Mouse (Mus musculus) olfactory bulb, adult 2 months (tissue): Measurements from ENCODE around the gene Timm17b. TPM values are rescaled to one million over a fixed set of nuclear protein-coding genes. Genes with fewer than 3 reads are reported as not detected.
A peak's percentile ranks its signal among the peaks of the same experiment; 100 is the strongest.

Experiments used
- H3K27ac ChIP-seq: fragments of 200-500 bp; 2 replicates; pipeline ENCODE4 v1.5.1; 2012; ENCODE audit warnings: low read depth, low read length; ENCODE audit not compliant: insufficient read depth
- H3K4me1 ChIP-seq: fragments of 200-500 bp; 2 replicates; pipeline ENCODE4 v1.6.1; 2012; ENCODE audit warnings: low read length; ENCODE audit not compliant: control insufficient read depth, insufficient read depth
- H3K4me3 ChIP-seq: fragments of 200-500 bp; 2 replicates; pipeline ENCODE4 v1.5.1; 2012; ENCODE audit warnings: mild to moderate bottlenecking, low read depth, low read length, moderate library complexity; ENCODE audit not compliant: insufficient read depth
- CTCF ChIP-seq: fragments of 200-500 bp; IDR thresholded peaks from 2 replicates; pipeline ENCODE4 v1.5.1; 2012; ENCODE audit warnings: low read depth, mild to moderate bottlenecking, low read length, moderate library complexity; ENCODE audit not compliant: insufficient read depth
- POLR2A ChIP-seq: fragments of 200-500 bp; IDR thresholded peaks from 2 replicates; pipeline ENCODE4 v1.6.1; 2012; ENCODE audit warnings: mild to moderate bottlenecking, low read depth, low read length, moderate library complexity; ENCODE audit not compliant: insufficient read depth
- WGBS: fragments of 180-500 bp; shearing (Covaris S2); methylation state at CpG from one replicate; pipeline ENCODE4 v1.1.7; 2018; 5-methylcytosine and 5-hydroxymethylcytosine counted together
- polyA plus RNA-seq: library from polyadenylated mRNA; stranded (reverse); fragments of >200 nt; gene quantifications from 2 replicates; pipeline ENCODE4 v1.2.4, GENCODE M21; 2012; ENCODE audit warnings: low replicate concordance; ENCODE audit not compliant: missing spikeins, insufficient read depth, insufficient read length

Timm17b gene
- not detected in 2 replicates for polyA plus RNA-seq

GRCm38 (mm10) chrX:7898880-7899874 is at the start of gene Timm17b, which contains the start of gene Pqbp1:
Gene Timm17b, plus strand, starts transcription at chrX:7899357.
Gene Pqbp1, minus strand, starts transcription at chrX:7899269.
- no peaks in the 10 kb centered on the region; the same call in 1 of the 2 replicates for H3K4me1 ChIP-seq
- WGBS, result 12% methylated on average over 62 of the region's 62 CpGs
- peak within 1 kb of the TSS; percentile 65 for H3K4me3 ChIP-seq
- TF ChIP-seq POLR2A (peak; percentile 60; the same call in 1 of the 2 replicates), CTCF (no peak)
- H3K27ac ChIP-seq, result peak within 1 kb of the TSS; percentile 98

GRCm38 (mm10) chrX:7854578-7854977 is 44.6 kb upstream of the Timm17b start:
- WGBS, result 40% methylated on average over 2 of the region's 2 CpGs
- Histone ChIP-seq H3K4me3 (no peak overlapping the region), H3K27ac (no peak overlapping the region), H3K4me1 (no peaks in the 10 kb centered on the region)
- TF ChIP-seq POLR2A (no peak), CTCF (no peak)

- 82% methylated on average over 3 of the region's 3 CpGs for WGBS
- no peak overlapping the region for H3K4me3 ChIP-seq
- no peak for TF ChIP-seq CTCF
- TF ChIP-seq POLR2A, result no peak
- no peaks in the 10 kb centered on the region for H3K4me1 ChIP-seq
- H3K27ac ChIP-seq, result no peak overlapping the region
Observed at GRCm38 (mm10) chrX:7859191-7859753, 39.9 kb upstream of the Timm17b start.

- Histone ChIP-seq H3K4me3 (no peak overlapping the region), H3K27ac (no peak overlapping the region), H3K4me1 (no peaks in the 10 kb centered on the region)
- WGBS, result 72% methylated on average over 1 of the region's 1 CpGs
- TF ChIP-seq CTCF (no peak), POLR2A (no peak)
Observed at GRCm38 (mm10) chrX:7863181-7863580, 36.0 kb upstream of the Timm17b start.

- TF ChIP-seq POLR2A (no peak), CTCF (no peak)
- Histone ChIP-seq H3K4me3 (no peak overlapping the region), H3K4me1 (no peaks in the 10 kb centered on the region), H3K27ac (no peak overlapping the region)
- 78% methylated on average over 3 of the region's 3 CpGs for WGBS
Observed at GRCm38 (mm10) chrX:7864551-7864950, 34.6 kb upstream of the Timm17b start.

- no peak overlapping the region for H3K27ac ChIP-seq
- TF ChIP-seq CTCF, result no peak
- TF ChIP-seq POLR2A, result no peak
- WGBS, result 64% methylated on average over 2 of the region's 2 CpGs
- no peak overlapping the region for H3K4me3 ChIP-seq
- no peaks in the 10 kb centered on the region for H3K4me1 ChIP-seq
Observed at GRCm38 (mm10) chrX:7865343-7865742, 33.8 kb upstream of the Timm17b start.

- Histone ChIP-seq H3K4me1 (no peaks in the 10 kb centered on the region), H3K4me3 (no peak overlapping the region), H3K27ac (no peak overlapping the region)
- TF ChIP-seq CTCF (no peak), POLR2A (no peak)
- WGBS, result 62% methylated on average over 2 of the region's 2 CpGs
Observed at GRCm38 (mm10) chrX:7865786-7866185, 33.4 kb upstream of the Timm17b start.

GRCm38 (mm10) chrX:7867141-7867540 is 32.0 kb upstream of the Timm17b start:
- Histone ChIP-seq H3K4me1 (no peaks in the 10 kb centered on the region), H3K27ac (no peak overlapping the region), H3K4me3 (no peak overlapping the region)
- 90% methylated on average over 1 of the region's 1 CpGs for WGBS
- TF ChIP-seq CTCF, result no peak
- no peak for TF ChIP-seq POLR2A

- TF ChIP-seq CTCF, result no peak
- TF ChIP-seq POLR2A, result no peak
- H3K27ac ChIP-seq, result no peak overlapping the region
- no peak overlapping the region for H3K4me3 ChIP-seq
- 42% methylated on average over 2 of the region's 2 CpGs for WGBS
- no peaks in the 10 kb centered on the region for H3K4me1 ChIP-seq
Observed at GRCm38 (mm10) chrX:7868506-7868905, 30.7 kb upstream of the Timm17b start.
